Mouse (Mus musculus): ENCODE results near the gene Nav1. TPM values are rescaled to one million over a fixed set of nuclear protein-coding genes. Genes with fewer than 3 reads are reported as not detected.

Nav1 gene
- polyA plus RNA-seq, 1 experiment = 33.7 TPM

GRCm38 (mm10) chr1:135574451-135575208, 32.5 kb downstream of the Nav1 start:
- peaks cover 75% of the 10 kb centered on the region for H3K79me2 ChIP-seq (ENCODE audit: control insufficient read depth, insufficient read depth)
- TF ChIP-seq POLR2A (IDR thresholded peaks at IDR 0.05; ENCODE audit: insufficient read length, low read depth) (no peak), USF1 (IDR thresholded peaks at IDR 0.05; ENCODE audit: low read depth) (no peak), MAX (IDR thresholded peaks at IDR 0.05; ENCODE audit: low read depth) (no peak)

GRCm38 (mm10) chr1:135572139-135572892, 34.8 kb downstream of the Nav1 start:
- no peak for TF ChIP-seq E2F4 (IDR thresholded peaks at IDR 0.05; ENCODE audit: insufficient read depth)
- no peak for TF ChIP-seq POLR2A (IDR thresholded peaks at IDR 0.05; ENCODE audit: insufficient read length, low read depth)
- no peak for TF ChIP-seq REST (IDR thresholded peaks at IDR 0.05; ENCODE audit: insufficient read depth, insufficient read length)
- no peak for TF ChIP-seq SRF (IDR thresholded peaks at IDR 0.05; ENCODE audit: control insufficient read depth, insufficient read length, low read depth)
- no peak for TF ChIP-seq MYOG (IDR thresholded peaks at IDR 0.05; ENCODE audit: control insufficient read depth in 1 of 3, insufficient read depth in 1 of 3, insufficient read length in 2 of 3, low read depth in 2 of 3)
- no peak for TF ChIP-seq USF1 (IDR thresholded peaks at IDR 0.05; ENCODE audit: low read depth)
- no peak for TF ChIP-seq MAX (IDR thresholded peaks at IDR 0.05; ENCODE audit: low read depth)
- no peak for TF ChIP-seq MYOD1 (IDR thresholded peaks at IDR 0.05; ENCODE audit: control insufficient read depth in 1 of 3, insufficient read length in 2 of 3, low read depth in 2 of 3)
- no peak for TF ChIP-seq TCF3 (IDR thresholded peaks at IDR 0.05; ENCODE audit: insufficient read length, low read depth)
- TF ChIP-seq TCF12 (IDR thresholded peaks at IDR 0.05; ENCODE audit: insufficient read depth, poor library complexity, severe bottlenecking) = no peak
- no peak for TF ChIP-seq POLR2AphosphoS2 (IDR thresholded peaks at IDR 0.05; ENCODE audit: insufficient read length, low read depth)
- no peak for TF ChIP-seq CEBPB (IDR thresholded peaks at IDR 0.05; ENCODE audit: insufficient read depth, poor library complexity, severe bottlenecking)
- H3K79me2 ChIP-seq (ENCODE audit: control insufficient read depth, insufficient read depth) = peaks cover 62% of the 10 kb centered on the region

More at GRCm38 (mm10) chr1:135574451-135575208, 32.5 kb downstream of the Nav1 start:
- Histone ChIP-seq H3K36me3 (ENCODE audit: control insufficient read depth, insufficient read depth) (no peaks in the 10 kb centered on the region), H3K4me2 (ENCODE audit: low read depth) (no peak overlapping the region), H3K27me3 (ENCODE audit: control insufficient read depth, insufficient read depth, insufficient read length) (no peaks in the 10 kb centered on the region), H3ac (ENCODE audit: control insufficient read depth, insufficient read length) (no peak overlapping the region), H3K4me3 (no peak overlapping the region)

GRCm38 (mm10) chr1:135568087-135568486, 39.0 kb downstream of the Nav1 start:
- Histone ChIP-seq H3K36me3 (ENCODE audit: control insufficient read depth, insufficient read depth) (no peaks in the 10 kb centered on the region), H3K4me2 (ENCODE audit: low read depth) (peak overlapping the region; percentile 76), H3K27me3 (ENCODE audit: control insufficient read depth, insufficient read depth, insufficient read length) (no peaks in the 10 kb centered on the region), H3K79me2 (ENCODE audit: control insufficient read depth, insufficient read depth) (peaks cover 51% of the 10 kb centered on the region), H3ac (ENCODE audit: control insufficient read depth, insufficient read length) (no peak overlapping the region), H3K4me3 (no peak overlapping the region)
- TF ChIP-seq MYOG (IDR thresholded peaks at IDR 0.05; ENCODE audit: control insufficient read depth in 1 of 3, insufficient read depth in 1 of 3, insufficient read length in 2 of 3, low read depth in 2 of 3) (peak in 2 of 3 experiments; percentile 60 to 81), REST (IDR thresholded peaks at IDR 0.05; ENCODE audit: insufficient read depth, insufficient read length) (no peak), MYOD1 (IDR thresholded peaks at IDR 0.05; ENCODE audit: control insufficient read depth in 1 of 3, insufficient read length in 2 of 3, low read depth in 2 of 3) (peak in 2 of 3 experiments; percentile 52 to 67), CEBPB (IDR thresholded peaks at IDR 0.05; ENCODE audit: insufficient read depth, poor library complexity, severe bottlenecking) (peak; percentile 40; the same call in 1 of the 2 replicates), TCF12 (IDR thresholded peaks at IDR 0.05; ENCODE audit: insufficient read depth, poor library complexity, severe bottlenecking) (peak; percentile 40), POLR2AphosphoS2 (IDR thresholded peaks at IDR 0.05; ENCODE audit: insufficient read length, low read depth) (no peak)

More at GRCm38 (mm10) chr1:135572139-135572892, 34.8 kb downstream of the Nav1 start:
- Histone ChIP-seq H3K4me3 (no peak overlapping the region), H3ac (ENCODE audit: control insufficient read depth, insufficient read length) (no peak overlapping the region), H3K4me2 (ENCODE audit: low read depth) (no peak overlapping the region), H3K36me3 (ENCODE audit: control insufficient read depth, insufficient read depth) (no peaks in the 10 kb centered on the region), H3K27me3 (ENCODE audit: control insufficient read depth, insufficient read depth, insufficient read length) (no peaks in the 10 kb centered on the region)

- peaks cover 58% of the 10 kb centered on the region for H3K79me2 ChIP-seq (ENCODE audit: control insufficient read depth, insufficient read depth)
- no peak for TF ChIP-seq POLR2AphosphoS2 (IDR thresholded peaks at IDR 0.05; ENCODE audit: insufficient read length, low read depth)
- TF ChIP-seq MYOD1 (IDR thresholded peaks at IDR 0.05; ENCODE audit: control insufficient read depth in 1 of 3, insufficient read length in 2 of 3, low read depth in 2 of 3) = peak in 1 of 3 experiments; percentile 4
- no peak overlapping the region for H3K4me3 ChIP-seq
- no peak overlapping the region for H3ac ChIP-seq (ENCODE audit: control insufficient read depth, insufficient read length)
- no peaks in the 10 kb centered on the region for H3K27me3 ChIP-seq (ENCODE audit: control insufficient read depth, insufficient read depth, insufficient read length)
- H3K36me3 ChIP-seq (ENCODE audit: control insufficient read depth, insufficient read depth) = no peaks in the 10 kb centered on the region
- H3K4me2 ChIP-seq (ENCODE audit: low read depth) = no peak overlapping the region
Measured at GRCm38 (mm10) chr1:135566611-135567010, 40.5 kb downstream of the Nav1 start.

- no peaks in the 10 kb centered on the region for H3K36me3 ChIP-seq (ENCODE audit: control insufficient read depth, insufficient read depth)
- no peak overlapping the region for H3K4me3 ChIP-seq
- H3K4me2 ChIP-seq (ENCODE audit: low read depth) = no peak overlapping the region
- no peaks in the 10 kb centered on the region for H3K27me3 ChIP-seq (ENCODE audit: control insufficient read depth, insufficient read depth, insufficient read length)
- TF ChIP-seq REST (IDR thresholded peaks at IDR 0.05; ENCODE audit: insufficient read depth, insufficient read length) = no peak
- TF ChIP-seq USF1 (IDR thresholded peaks at IDR 0.05; ENCODE audit: low read depth) = no peak
- TF ChIP-seq CEBPB (IDR thresholded peaks at IDR 0.05; ENCODE audit: insufficient read depth, poor library complexity, severe bottlenecking) = no peak
- no peak for TF ChIP-seq SRF (IDR thresholded peaks at IDR 0.05; ENCODE audit: control insufficient read depth, insufficient read length, low read depth)
- no peak for TF ChIP-seq POLR2AphosphoS2 (IDR thresholded peaks at IDR 0.05; ENCODE audit: insufficient read length, low read depth)
- TF ChIP-seq E2F4 (IDR thresholded peaks at IDR 0.05; ENCODE audit: insufficient read depth) = no peak
- no peak for TF ChIP-seq MAX (IDR thresholded peaks at IDR 0.05; ENCODE audit: low read depth)
- no peak for TF ChIP-seq TCF3 (IDR thresholded peaks at IDR 0.05; ENCODE audit: insufficient read length, low read depth)
- no peak for TF ChIP-seq MYOD1 (IDR thresholded peaks at IDR 0.05; ENCODE audit: control insufficient read depth in 1 of 3, insufficient read length in 2 of 3, low read depth in 2 of 3)
- TF ChIP-seq POLR2A (IDR thresholded peaks at IDR 0.05; ENCODE audit: insufficient read length, low read depth) = no peak
- TF ChIP-seq TCF12 (IDR thresholded peaks at IDR 0.05; ENCODE audit: insufficient read depth, poor library complexity, severe bottlenecking) = no peak
- no peak for TF ChIP-seq MYOG (IDR thresholded peaks at IDR 0.05; ENCODE audit: control insufficient read depth in 1 of 3, insufficient read depth in 1 of 3, insufficient read length in 2 of 3, low read depth in 2 of 3)
- peaks cover 55% of the 10 kb centered on the region for H3K79me2 ChIP-seq (ENCODE audit: control insufficient read depth, insufficient read depth)
- no peak overlapping the region for H3ac ChIP-seq (ENCODE audit: control insufficient read depth, insufficient read length)
Measured at GRCm38 (mm10) chr1:135565775-135566174, 41.3 kb downstream of the Nav1 start.
